Comparison of ENCODE assay signal across 24 mouse cellular contexts in the genomic region with DNA sequence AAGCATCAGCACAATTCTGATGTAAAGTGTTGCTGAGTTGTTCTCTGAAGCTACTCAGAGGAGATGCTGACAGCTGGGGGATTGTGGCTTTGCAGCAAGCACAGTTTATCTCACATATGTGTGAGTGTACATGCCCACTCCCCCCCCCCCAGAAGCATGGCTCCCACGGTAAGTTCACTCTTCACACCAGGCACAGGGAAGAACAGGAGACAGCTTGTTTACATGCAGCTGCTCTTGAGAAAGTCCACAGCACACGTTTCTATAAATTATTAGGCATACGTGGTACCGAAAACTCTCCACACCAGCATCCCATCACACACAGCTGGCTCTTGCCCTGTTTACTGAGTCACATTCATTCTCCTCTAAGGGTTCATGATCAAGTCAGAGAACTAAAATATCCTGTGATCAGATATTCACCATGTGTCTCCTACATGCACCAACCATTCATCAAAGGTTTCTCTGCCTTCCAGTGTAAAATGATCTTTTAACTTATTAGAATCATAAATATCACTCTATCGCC.
DNase-seq lines count a peak whose midpoint lies in the region; ATAC-seq and TF ChIP-seq lines count a peak whose summit lies in the region.
"Had no signal": no experiment of that assay in that cellular context is flagged by ENCODE, and none has a peak within 500 bp of the region (broad histone marks: within the 10 kb centered on the region; RNA-seq: fewer than 3 reads in every experiment).

No protein-coding gene starts in this region.

- peak; percentile 55 for DNase-seq in heart, adult 11 months
- DNase-seq in midbrain, embryonic 11.5 days (ENCODE audit: low spot score, missing footprints): peak; percentile 54
- no peak for DNase-seq in stomach, postnatal 0 days (ENCODE audit: low spot score)
- DNase-seq: adrenal gland, adult 8-10 months; adrenal gland, postnatal 14 days; adrenal gland, postnatal 36 days; B cell, adult 2 months; cerebellum, adult 11-12 months; cerebellum, adult 2 months; cerebellum, adult 9-10 months; cerebellum, postnatal 10 days; cerebellum, postnatal 25 days had no signal

- no peaks in the 10 kb centered on the region for H3K36me3 ChIP-seq in heart, embryonic 11.5 days (ENCODE audit: control insufficient read depth, insufficient read depth, low read length)
- H3K36me3 ChIP-seq in midbrain, embryonic 11.5 days (ENCODE audit: control insufficient read depth, insufficient read depth, low read length): no peaks in the 10 kb centered on the region
- no peaks in the 10 kb centered on the region for H3K36me3 ChIP-seq in midbrain, embryonic 15.5 days (replicated peaks)
- H3K36me3 ChIP-seq in stomach, embryonic 14.5 days (ENCODE audit: control insufficient read depth, insufficient read depth, low read length): no peaks in the 10 kb centered on the region
- H3K36me3 ChIP-seq in stomach, postnatal 0 days (ENCODE audit: control insufficient read depth, insufficient read depth, low read length): no peaks in the 10 kb centered on the region
- H3K36me3 ChIP-seq: embryonic facial prominence, embryonic 10.5 days; embryonic facial prominence, embryonic 12.5 days; forebrain, embryonic 15.5 days; G1E had no signal

- no peak overlapping the region for H3K4me2 ChIP-seq in heart, embryonic 11.5 days
- no peak overlapping the region for H3K4me2 ChIP-seq in midbrain, embryonic 11.5 days
- no peak overlapping the region for H3K4me2 ChIP-seq in midbrain, embryonic 15.5 days
- H3K4me2 ChIP-seq in stomach, embryonic 14.5 days (replicated peaks; ENCODE audit: low read depth, low read length): no peak overlapping the region
- no peak overlapping the region for H3K4me2 ChIP-seq in stomach, postnatal 0 days (replicated peaks; ENCODE audit: low read depth)
- H3K4me2 ChIP-seq: embryonic facial prominence, embryonic 12.5 days; forebrain, embryonic 13.5 days; forebrain, embryonic 15.5 days had no signal

- no peak for TF ChIP-seq EP300 in stomach, postnatal 0 days (optimal IDR thresholded peaks at IDR 0.05)

- no peak overlapping the region for H3K9ac ChIP-seq in heart, embryonic 11.5 days (ENCODE audit: low read depth, low read length)
- no peak overlapping the region for H3K9ac ChIP-seq in midbrain, embryonic 11.5 days (ENCODE audit: low read length)
- H3K9ac ChIP-seq in midbrain, embryonic 15.5 days: no peak overlapping the region
- no peak overlapping the region for H3K9ac ChIP-seq in stomach, embryonic 14.5 days (replicated peaks; ENCODE audit: low read depth, low read length)
- H3K9ac ChIP-seq in stomach, postnatal 0 days (ENCODE audit: low read length): no peak overlapping the region
- H3K9ac ChIP-seq: embryonic facial prominence, embryonic 12.5 days; forebrain, embryonic 13.5 days; forebrain, embryonic 15.5 days had no signal

- 67% methylated on average over 5 of the region's 5 CpGs for WGBS in heart, embryonic 11.5 days (ENCODE audit: insufficient replicate concordance)
- WGBS in midbrain, embryonic 11.5 days: 82% methylated on average over 5 of the region's 5 CpGs
- 88% methylated on average over 5 of the region's 5 CpGs for WGBS in midbrain, embryonic 15.5 days
- WGBS in stomach, embryonic 14.5 days: 39% methylated on average over 5 of the region's 5 CpGs
- 50% methylated on average over 5 of the region's 5 CpGs for whole genome bisulfite sequencing in stomach, postnatal 0 days

- ATAC-seq in heart, embryonic 11.5 days (replicated peaks; ENCODE audit: insufficient number of reproducible peaks, low FRiP score, low TSS enrichment): no peak
- no peak for ATAC-seq in midbrain, embryonic 11.5 days (ENCODE audit: low FRiP score)
- ATAC-seq in midbrain, embryonic 15.5 days (replicated peaks): no peak
- ATAC-seq in stomach, embryonic 14.5 days (ENCODE audit: insufficient number of reproducible peaks, insufficient read depth, low FRiP score, low read depth): peak; percentile 53; the same call in 1 of the 2 replicates
- no peak for ATAC-seq in stomach, postnatal 0 days (ENCODE audit: low FRiP score, low TSS enrichment)
- ATAC-seq: activated CD4-positive, CD25-positive, alpha-beta regulatory T cell, adult 4 months; CD4-positive, CD25-positive, alpha-beta regulatory T cell, adult 4 months; forebrain, embryonic 13.5 days; forebrain, embryonic 15.5 days; Patski had no signal

- H3K4me1 ChIP-seq in heart, embryonic 11.5 days (ENCODE audit: control insufficient read depth, insufficient read depth, low read length): no peaks in the 10 kb centered on the region
- H3K4me1 ChIP-seq in midbrain, embryonic 11.5 days (ENCODE audit: control insufficient read depth, insufficient read depth, low read length): no peaks in the 10 kb centered on the region
- no peaks in the 10 kb centered on the region for H3K4me1 ChIP-seq in midbrain, embryonic 15.5 days
- no peaks in the 10 kb centered on the region for H3K4me1 ChIP-seq in stomach, embryonic 14.5 days (ENCODE audit: control insufficient read depth, insufficient read depth, low read length)
- no peaks in the 10 kb centered on the region for H3K4me1 ChIP-seq in stomach, postnatal 0 days (replicated peaks; ENCODE audit: control insufficient read depth, insufficient read depth)
- H3K4me1 ChIP-seq: embryonic facial prominence, embryonic 10.5 days; embryonic facial prominence, embryonic 12.5 days; forebrain, embryonic 13.5 days; forebrain, embryonic 15.5 days had no signal

- H3K27ac ChIP-seq in heart, embryonic 11.5 days (ENCODE audit: low read depth, low read length): no peak overlapping the region
- H3K27ac ChIP-seq in midbrain, embryonic 11.5 days (ENCODE audit: low read depth, low read length): no peak overlapping the region
- H3K27ac ChIP-seq in midbrain, embryonic 15.5 days: no peak overlapping the region
- no peak overlapping the region for H3K27ac ChIP-seq in stomach, embryonic 14.5 days (ENCODE audit: low read length)
- no peak overlapping the region for H3K27ac ChIP-seq in stomach, postnatal 0 days (replicated peaks)
- H3K27ac ChIP-seq: embryonic facial prominence, embryonic 10.5 days; embryonic facial prominence, embryonic 12.5 days; forebrain, embryonic 13.5 days; forebrain, embryonic 15.5 days had no signal

- H3K9me3 ChIP-seq in heart, embryonic 11.5 days (replicated peaks; ENCODE audit: control insufficient read depth, low read length): no peaks in the 10 kb centered on the region
- H3K9me3 ChIP-seq in midbrain, embryonic 11.5 days (ENCODE audit: control insufficient read depth, low read length): no peaks in the 10 kb centered on the region
- H3K9me3 ChIP-seq in midbrain, embryonic 15.5 days: no peaks in the 10 kb centered on the region
- H3K9me3 ChIP-seq in stomach, embryonic 14.5 days (ENCODE audit: control insufficient read depth, low read depth, low read length): no peaks in the 10 kb centered on the region
- no peaks in the 10 kb centered on the region for H3K9me3 ChIP-seq in stomach, postnatal 0 days (ENCODE audit: control insufficient read depth, low read length)
- H3K9me3 ChIP-seq: embryonic facial prominence, embryonic 10.5 days; embryonic facial prominence, embryonic 12.5 days; forebrain, embryonic 13.5 days; forebrain, embryonic 15.5 days; G1E had no signal

- no peak for TF ChIP-seq CTCF in stomach, postnatal 0 days (IDR thresholded peaks at IDR 0.05; ENCODE audit: low read depth)

- H3K4me3 ChIP-seq in heart, embryonic 11.5 days (ENCODE audit: low read depth, low read length): no peak overlapping the region
- H3K4me3 ChIP-seq in midbrain, embryonic 11.5 days (ENCODE audit: low read depth, low read length): no peak overlapping the region
- H3K4me3 ChIP-seq in midbrain, embryonic 15.5 days: no peak overlapping the region
- no peak overlapping the region for H3K4me3 ChIP-seq in stomach, embryonic 14.5 days (ENCODE audit: low read depth, low read length)
- H3K4me3 ChIP-seq in stomach, postnatal 0 days (ENCODE audit: low read depth, low read length): no peak overlapping the region
- H3K4me3 ChIP-seq: embryonic facial prominence, embryonic 10.5 days; embryonic facial prominence, embryonic 12.5 days; forebrain, embryonic 13.5 days; forebrain, embryonic 15.5 days had no signal

- no peaks in the 10 kb centered on the region for H3K27me3 ChIP-seq in heart, embryonic 11.5 days (ENCODE audit: control insufficient read depth, insufficient read depth, low read length)
- H3K27me3 ChIP-seq in midbrain, embryonic 11.5 days (ENCODE audit: control insufficient read depth, insufficient read depth, low read length): no peaks in the 10 kb centered on the region
- H3K27me3 ChIP-seq in midbrain, embryonic 15.5 days (replicated peaks): no peaks in the 10 kb centered on the region
- no peaks in the 10 kb centered on the region for H3K27me3 ChIP-seq in stomach, embryonic 14.5 days (ENCODE audit: control insufficient read depth, insufficient read depth, low read length)
- H3K27me3 ChIP-seq in stomach, postnatal 0 days (ENCODE audit: control insufficient read depth, insufficient read depth, low read length): no peaks in the 10 kb centered on the region
- H3K27me3 ChIP-seq: CH12.LX; embryonic facial prominence, embryonic 12.5 days; forebrain, embryonic 13.5 days; forebrain, embryonic 15.5 days; Patski had no signal
